ENCODE assay signal across 8 mouse cellular contexts in genomic region chr5:149428347-149428746, GRCm38 (mm10). TPM values are rescaled to one million over a fixed set of nuclear protein-coding genes. Genes with fewer than 3 reads are reported as not detected.
DNase-seq lines count a peak whose midpoint lies in the region; ATAC-seq lines count a peak whose summit lies in the region.
"Had no signal": no experiment of that assay in that cellular context is flagged by ENCODE, and none has a peak within 500 bp of the region (broad histone marks: within the 10 kb centered on the region; RNA-seq: fewer than 3 reads in every experiment).

No protein-coding gene starts in this region.

- H3K4me3 ChIP-seq in forebrain, embryonic 16.5 days (replicated peaks; ENCODE audit: low read length): no peak overlapping the region
- no peak overlapping the region for H3K4me3 ChIP-seq in liver, embryonic 13.5 days (replicated peaks)
- H3K4me3 ChIP-seq: erythroblast, embryonic 14.5 days had no signal

- H3K27me3 ChIP-seq in forebrain, embryonic 16.5 days (replicated peaks; ENCODE audit: control insufficient read depth, insufficient read depth, low read length): no peaks in the 10 kb centered on the region
- H3K27me3 ChIP-seq in liver, embryonic 13.5 days: no peaks in the 10 kb centered on the region

- H3K9me3 ChIP-seq in forebrain, embryonic 16.5 days (ENCODE audit: control insufficient read depth, low read length): no peaks in the 10 kb centered on the region
- H3K9me3 ChIP-seq in liver, embryonic 13.5 days (replicated peaks): no peaks in the 10 kb centered on the region

- H3K27ac ChIP-seq in forebrain, embryonic 16.5 days (ENCODE audit: low read length): peak overlapping the region; percentile 65
- H3K27ac ChIP-seq in liver, embryonic 13.5 days: peak overlapping the region; percentile 73

- H3K9ac ChIP-seq in forebrain, embryonic 16.5 days (replicated peaks; ENCODE audit: low read depth, low read length): peak overlapping the region; percentile 30; the same call in 1 of the 2 replicates
- peak overlapping the region; percentile 26 for H3K9ac ChIP-seq in liver, embryonic 13.5 days

- ATAC-seq in CD4-positive, CD25-positive, alpha-beta regulatory T cell, adult 4 months: peak; percentile 69
- peak; percentile 82 for ATAC-seq in forebrain, embryonic 16.5 days
- ATAC-seq in liver, embryonic 13.5 days (ENCODE audit: low read depth): peak; percentile 83

- WGBS in forebrain, embryonic 16.5 days: 6% methylated on average over 6 of the region's 6 CpGs
- WGBS in liver, embryonic 13.5 days (ENCODE audit: insufficient replicate concordance): 6% methylated on average over 6 of the region's 6 CpGs

- peaks cover 22% of the 10 kb centered on the region for H3K4me1 ChIP-seq in forebrain, embryonic 16.5 days (replicated peaks; ENCODE audit: control insufficient read depth, insufficient read depth, low read length)
- H3K4me1 ChIP-seq in liver, embryonic 13.5 days (replicated peaks): peaks cover 42% of the 10 kb centered on the region

- no peaks in the 10 kb centered on the region for H3K36me3 ChIP-seq in forebrain, embryonic 16.5 days (ENCODE audit: control insufficient read depth, insufficient read depth)
- H3K36me3 ChIP-seq in liver, embryonic 13.5 days: no peaks in the 10 kb centered on the region

- DNase-seq in A20 (ENCODE audit: low read depth, low spot score): peak; percentile 18
- DNase-seq in liver, embryonic 13.5 days: peak; percentile 24
- DNase-seq in retina, postnatal 1 day: peak; percentile 95
- DNase-seq in layer of hippocampus, postnatal 14 days (ENCODE audit: low spot score in 2 of 2): no peak
- DNase-seq in right cerebral cortex, adult 18-20 months: no peak

- peak overlapping the region; percentile 17; the same call in 1 of the 2 replicates for H3K4me2 ChIP-seq in forebrain, embryonic 16.5 days (ENCODE audit: low read length)
- peak overlapping the region; percentile 19; the same call in 1 of the 2 replicates for H3K4me2 ChIP-seq in liver, embryonic 13.5 days

RNA-seq across cellular contexts. Expression of gene Tex26, which starts 11.1 kb away (rescaled TPM):
- not detected for polyA plus RNA-seq in CD4-positive, CD25-positive, alpha-beta regulatory T cell, adult 4 months (2017; shearing (Covaris generic))
- 1.1 and 1.3 TPM in 2 replicates for polyA plus RNA-seq in forebrain, embryonic 16.5 days (2015; fragmentation: Nextera tagmentation; extraction: Ambion mirVana)
- polyA plus RNA-seq in liver, embryonic 13.5 days (2015; fragmentation: Nextera tagmentation; extraction: Ambion mirVana): 0.10 TPM in 2 replicates
- under 1 TPM in 1 of 2 experiments, not detected in 1; 0.36 TPM for total RNA-seq in layer of hippocampus, postnatal 14 days (2021)
- polyA plus RNA-seq: erythroblast, embryonic 14.5 days had no signal

RNA-seq across cellular contexts. Expression of gene Medag, which starts 16.8 kb away (rescaled TPM):
- polyA plus RNA-seq in CD4-positive, CD25-positive, alpha-beta regulatory T cell, adult 4 months (2017; shearing (Covaris generic)): 1 to 10 TPM; 2.4 to 2.7 TPM
- polyA plus RNA-seq in forebrain, embryonic 16.5 days (2015; fragmentation: Nextera tagmentation; extraction: Ambion mirVana): 1.3 and 1.7 TPM in 2 replicates
- polyA plus RNA-seq in liver, embryonic 13.5 days (2015; fragmentation: Nextera tagmentation; extraction: Ambion mirVana): 0.28 and 0.36 TPM in 2 replicates
- 1 to 10 TPM; 1.6 to 1.7 TPM for total RNA-seq in layer of hippocampus, postnatal 14 days (2021)
- polyA plus RNA-seq: erythroblast, embryonic 14.5 days had no signal

Comparison
In these comparisons a context has a peak if more than half of its experiments do, and no peak if none do; other contexts are left out.
1. DNase-seq: peak in A20 (single experiment), liver, embryonic 13.5 days (single experiment) and retina, postnatal 1 day (single experiment); none in layer of hippocampus, postnatal 14 days (0 of 2) and right cerebral cortex, adult 18-20 months (single experiment).
2. Peak in every context shown above with its lines, with median percentiles within 50 percentile points of each other: ATAC-seq.